21 mouse cellular contexts compared by ENCODE assay signal in the genomic region with DNA sequence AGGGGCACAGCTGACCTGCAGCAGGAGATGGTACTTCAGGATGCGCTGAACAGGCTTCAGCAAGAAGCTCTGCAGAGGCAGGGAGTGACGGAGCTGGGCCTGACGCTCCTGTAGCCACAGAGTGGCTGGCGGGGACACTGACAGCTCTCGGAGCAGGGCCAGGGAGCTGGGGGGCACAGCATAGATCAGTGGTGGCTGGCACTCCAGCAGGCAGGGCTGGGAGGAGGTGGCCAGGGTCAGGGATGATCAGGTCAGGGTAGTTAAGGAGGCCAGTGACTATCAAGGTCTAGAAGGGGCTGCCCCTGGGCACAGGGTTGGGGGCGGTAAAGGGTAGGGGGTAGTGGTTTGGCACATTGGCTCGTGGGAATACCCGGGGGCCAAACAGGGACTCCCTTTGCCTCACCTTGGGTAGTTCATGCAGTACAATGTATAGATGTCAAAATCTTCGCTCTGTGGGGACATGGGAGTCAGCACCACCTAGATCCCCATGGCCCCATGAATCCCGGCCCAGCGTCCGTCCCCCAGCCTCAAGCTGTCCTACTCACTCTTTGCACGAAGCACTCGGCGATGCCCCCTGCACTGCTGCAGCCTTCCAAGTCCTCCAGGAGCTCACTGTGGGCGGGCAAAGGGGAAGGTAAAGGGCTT. TPM values are rescaled to one million over a fixed set of nuclear protein-coding genes. Genes with fewer than 3 reads are reported as not detected.
DNase-seq lines count a peak whose midpoint lies in the region; ATAC-seq and TF ChIP-seq lines count a peak whose summit lies in the region.
"Had no signal": no experiment of that assay in that cellular context is flagged by ENCODE, and none has a peak within 500 bp of the region (broad histone marks: within the 10 kb centered on the region; RNA-seq: fewer than 3 reads in every experiment).

No protein-coding gene starts in this region.

- DNase-seq in gastrocnemius, adult 2 months = no peak
- no peak for DNase-seq in gastrocnemius, postnatal 10 days
- no peak for DNase-seq in heart, postnatal 0 days (ENCODE audit: low spot score)
- DNase-seq in heart, adult 9 months (ENCODE audit: low spot score in 2 of 2) = no peak
- DNase-seq in midbrain, postnatal 0 days (ENCODE audit: low spot score) = no peak
- DNase-seq in frontal cortex, adult 2 months (ENCODE audit: extremely low spot score in 1 of 2, low spot score in 1 of 2) = no peak
- DNase-seq: adrenal gland, adult 2 months; cerebellum, adult 11 months; cerebellum, adult 9-11 months; gastrocnemius, postnatal 25 days; kidney, adult 18-20 months; kidney, postnatal 10 days; liver, postnatal 0 days; lung, postnatal 14 days had no signal

- H3K36me3 ChIP-seq in heart, postnatal 0 days (replicated peaks; ENCODE audit: control insufficient read depth, insufficient read depth, low read length) = peaks cover 63% of the 10 kb centered on the region
- H3K36me3 ChIP-seq in midbrain, embryonic 12.5 days = peaks cover 65% of the 10 kb centered on the region
- 0 out of 2 replicates have a peak, but pooled peaks cover 11% of the 10 kb centered on the region for H3K36me3 ChIP-seq in midbrain, postnatal 0 days (ENCODE audit: insufficient read depth, low read length)

- no peak overlapping the region for H3K4me2 ChIP-seq in heart, postnatal 0 days (ENCODE audit: low read depth, low read length)
- H3K4me2 ChIP-seq in midbrain, embryonic 12.5 days (replicated peaks) = no peak overlapping the region
- no peak overlapping the region for H3K4me2 ChIP-seq in midbrain, postnatal 0 days (ENCODE audit: low read depth, low read length, poor library complexity, severe bottlenecking)
- H3K4me2 ChIP-seq: forebrain, embryonic 12.5 days; liver, embryonic 11.5 days; midbrain, embryonic 13.5 days had no signal

- no peaks in the 10 kb centered on the region for H3K9me3 ChIP-seq in heart, postnatal 0 days (replicated peaks; ENCODE audit: control insufficient read depth, low read length)
- H3K9me3 ChIP-seq in midbrain, embryonic 12.5 days = no peaks in the 10 kb centered on the region
- no peaks in the 10 kb centered on the region for H3K9me3 ChIP-seq in midbrain, postnatal 0 days (ENCODE audit: low read length)
- H3K9me3 ChIP-seq: forebrain, embryonic 12.5 days; midbrain, embryonic 13.5 days had no signal

- no peak overlapping the region for H3K4me3 ChIP-seq in gastrocnemius, adult 2 months
- no peak overlapping the region for H3K4me3 ChIP-seq in heart, postnatal 0 days (ENCODE audit: low read depth, low read length)
- H3K4me3 ChIP-seq in midbrain, embryonic 12.5 days = no peak overlapping the region
- H3K4me3 ChIP-seq in midbrain, postnatal 0 days (ENCODE audit: low read depth, low read length) = no peak overlapping the region
- H3K4me3 ChIP-seq: forebrain, embryonic 12.5 days; left cerebral cortex, adult 2 months; midbrain, embryonic 13.5 days had no signal

- peaks cover 12% of the 10 kb centered on the region; the same call in 1 of the 2 replicates for H3K4me1 ChIP-seq in heart, postnatal 0 days (ENCODE audit: control insufficient read depth, insufficient read depth)
- peaks cover 25% of the 10 kb centered on the region for H3K4me1 ChIP-seq in midbrain, embryonic 12.5 days
- H3K4me1 ChIP-seq in midbrain, postnatal 0 days (ENCODE audit: insufficient read depth, low read length) = peaks cover 10% of the 10 kb centered on the region; the same call in 1 of the 2 replicates

- TF ChIP-seq EP300 in heart, postnatal 0 days (IDR thresholded peaks at IDR 0.05; ENCODE audit: low read depth) = no peak

- ATAC-seq in heart, postnatal 0 days (ENCODE audit: insufficient read depth, low read depth) = no peak
- ATAC-seq in midbrain, embryonic 12.5 days (ENCODE audit: low FRiP score, low read depth) = no peak
- no peak for ATAC-seq in midbrain, postnatal 0 days (ENCODE audit: low FRiP score)
- ATAC-seq: inflammation-experienced regulatory T-cells, adult 6 months; liver, postnatal 0 days; midbrain, embryonic 13.5 days; Patski had no signal

- TF ChIP-seq CTCF in gastrocnemius, adult 2 months (IDR thresholded peaks at IDR 0.05) = no peak
- no peak for TF ChIP-seq CTCF in heart, postnatal 0 days (IDR thresholded peaks at IDR 0.05; ENCODE audit: low read depth)
- no peak for TF ChIP-seq CTCF in midbrain, postnatal 0 days (IDR thresholded peaks at IDR 0.05)

- H3K27ac ChIP-seq in gastrocnemius, adult 2 months = peak overlapping the region; percentile 5; the same call in 1 of the 2 replicates
- H3K27ac ChIP-seq in heart, postnatal 0 days (ENCODE audit: low read depth) = no peak overlapping the region
- H3K27ac ChIP-seq in midbrain, embryonic 12.5 days (replicated peaks) = no peak overlapping the region
- no peak overlapping the region for H3K27ac ChIP-seq in midbrain, postnatal 0 days (ENCODE audit: low read depth, low read length)
- H3K27ac ChIP-seq: forebrain, embryonic 12.5 days; left cerebral cortex, adult 2 months; midbrain, embryonic 13.5 days had no signal

- WGBS in heart, postnatal 0 days = 90% methylated on average over 16 of the region's 16 CpGs
- 92% methylated on average over 16 of the region's 16 CpGs for WGBS in midbrain, embryonic 12.5 days
- 90% methylated on average over 16 of the region's 16 CpGs for WGBS in midbrain, postnatal 0 days

- H3K9ac ChIP-seq in heart, postnatal 0 days (replicated peaks; ENCODE audit: low read depth, low read length) = 0 out of 2 replicates have a peak overlapping the region, but pooled peaks have one; percentile 8
- peak overlapping the region; percentile 16; the same call in 1 of the 2 replicates for H3K9ac ChIP-seq in midbrain, embryonic 12.5 days (replicated peaks)
- H3K9ac ChIP-seq in midbrain, postnatal 0 days (replicated peaks; ENCODE audit: low read length, poor library complexity, severe bottlenecking) = no peak overlapping the region
- H3K9ac ChIP-seq: forebrain, embryonic 12.5 days; liver, postnatal 0 days had no signal

- H3K27me3 ChIP-seq in heart, postnatal 0 days (ENCODE audit: control insufficient read depth, insufficient read depth, low read length) = no peaks in the 10 kb centered on the region
- H3K27me3 ChIP-seq in midbrain, embryonic 12.5 days = no peaks in the 10 kb centered on the region
- no peaks in the 10 kb centered on the region for H3K27me3 ChIP-seq in midbrain, postnatal 0 days (ENCODE audit: insufficient read depth, low read length)
- H3K27me3 ChIP-seq: forebrain, embryonic 12.5 days; midbrain, embryonic 13.5 days; Patski had no signal

- intact Hi-C loops in gastrocnemius, adult 2 months (cut with DNase I) = no loop called here

RNA-seq across cellular contexts. Expression of a gene that starts 4.0 kb away (rescaled TPM):
- total RNA-seq in gastrocnemius, adult 2 months (2021) = 1 to 10 TPM; 4.0 to 7.5 TPM
- total RNA-seq in gastrocnemius, postnatal 10 days (2021) = 10 to 100 TPM; 18.7 to 30.0 TPM
- total RNA-seq in heart, postnatal 0 days (2014; rRNA removed; ENCODE audit: low replicate concordance) = 23.5 and 41.7 TPM in 2 replicates
- 11.8 and 13.7 TPM in 2 replicates for polyA plus RNA-seq in heart, postnatal 0 days (2015; fragmentation: Nextera tagmentation; extraction: Ambion mirVana)
- 71.6 and 78.6 TPM in 2 replicates for polyA plus RNA-seq in midbrain, embryonic 12.5 days (2016; fragmentation: Nextera tagmentation; extraction: Ambion mirVana)
- total RNA-seq in midbrain, postnatal 0 days (2014; rRNA removed) = 15.3 and 19.4 TPM in 2 replicates
- 7.9 and 8.0 TPM in 2 replicates for polyA plus RNA-seq in midbrain, postnatal 0 days (2015; fragmentation: Nextera tagmentation; extraction: Ambion mirVana)
- polyA plus RNA-seq in frontal cortex, adult 2 months (2012; rRNA removed) = 4.3 and 6.3 TPM in 2 replicates

RNA-seq across cellular contexts. Expression of a gene that starts 11.7 kb away (rescaled TPM):
- total RNA-seq in gastrocnemius, adult 2 months (2021) = 10 to 100 TPM; 10.0 to 36.7 TPM
- 10 to 100 TPM in 1 of 2 experiments, 1 to 10 TPM in 1; 8.1 to 10.5 TPM for total RNA-seq in gastrocnemius, postnatal 10 days (2021)
- 10.8 and 19.2 TPM in 2 replicates for total RNA-seq in heart, postnatal 0 days (2014; rRNA removed; ENCODE audit: low replicate concordance)
- polyA plus RNA-seq in heart, postnatal 0 days (2015; fragmentation: Nextera tagmentation; extraction: Ambion mirVana) = 12.5 and 13.6 TPM in 2 replicates
- polyA plus RNA-seq in midbrain, embryonic 12.5 days (2016; fragmentation: Nextera tagmentation; extraction: Ambion mirVana) = 4.9 and 5.4 TPM in 2 replicates
- total RNA-seq in midbrain, postnatal 0 days (2014; rRNA removed) = 3.0 and 4.1 TPM in 2 replicates
- polyA plus RNA-seq in midbrain, postnatal 0 days (2015; fragmentation: Nextera tagmentation; extraction: Ambion mirVana) = 2.9 and 3.4 TPM in 2 replicates
- polyA plus RNA-seq in frontal cortex, adult 2 months (2012; rRNA removed) = 3.1 and 3.9 TPM in 2 replicates

RNA-seq across cellular contexts. Expression of a gene that starts 17.9 kb away (rescaled TPM):
- total RNA-seq in gastrocnemius, adult 2 months (2021) = 100 to 1,000 TPM; 373 to 449 TPM
- 100 to 1,000 TPM; 757 to 807 TPM for total RNA-seq in gastrocnemius, postnatal 10 days (2021)
- total RNA-seq in heart, postnatal 0 days (2014; rRNA removed; ENCODE audit: low replicate concordance) = 145 and 161 TPM in 2 replicates
- polyA plus RNA-seq in heart, postnatal 0 days (2015; fragmentation: Nextera tagmentation; extraction: Ambion mirVana) = 481 and 513 TPM in 2 replicates
- 544 and 582 TPM in 2 replicates for polyA plus RNA-seq in midbrain, embryonic 12.5 days (2016; fragmentation: Nextera tagmentation; extraction: Ambion mirVana)
- total RNA-seq in midbrain, postnatal 0 days (2014; rRNA removed) = 158 and 163 TPM in 2 replicates
- 536 and 539 TPM in 2 replicates for polyA plus RNA-seq in midbrain, postnatal 0 days (2015; fragmentation: Nextera tagmentation; extraction: Ambion mirVana)
- 618 and 661 TPM in 2 replicates for polyA plus RNA-seq in frontal cortex, adult 2 months (2012; rRNA removed)

RNA-seq across cellular contexts. Expression of a gene that starts 24.1 kb away (rescaled TPM):
- 10 to 100 TPM; 22.1 to 28.3 TPM for total RNA-seq in gastrocnemius, adult 2 months (2021)
- 10 to 100 TPM; 22.6 to 23.0 TPM for total RNA-seq in gastrocnemius, postnatal 10 days (2021)
- 42.1 and 51.4 TPM in 2 replicates for total RNA-seq in heart, postnatal 0 days (2014; rRNA removed; ENCODE audit: low replicate concordance)
- 44.1 and 45.8 TPM in 2 replicates for polyA plus RNA-seq in heart, postnatal 0 days (2015; fragmentation: Nextera tagmentation; extraction: Ambion mirVana)
- 45.3 and 46.9 TPM in 2 replicates for polyA plus RNA-seq in midbrain, embryonic 12.5 days (2016; fragmentation: Nextera tagmentation; extraction: Ambion mirVana)
- total RNA-seq in midbrain, postnatal 0 days (2014; rRNA removed) = 30.7 and 37.9 TPM in 2 replicates
- polyA plus RNA-seq in midbrain, postnatal 0 days (2015; fragmentation: Nextera tagmentation; extraction: Ambion mirVana) = 41.6 and 43.2 TPM in 2 replicates
- 32.8 and 39.2 TPM in 2 replicates for polyA plus RNA-seq in frontal cortex, adult 2 months (2012; rRNA removed)

RNA-seq across cellular contexts. Expression of a gene that starts 24.4 kb away (rescaled TPM):
- 10 to 100 TPM; 31.0 to 35.0 TPM for total RNA-seq in gastrocnemius, adult 2 months (2021)
- 10 to 100 TPM; 36.5 to 46.2 TPM for total RNA-seq in gastrocnemius, postnatal 10 days (2021)
- 29.8 and 66.1 TPM in 2 replicates for total RNA-seq in heart, postnatal 0 days (2014; rRNA removed; ENCODE audit: low replicate concordance)
- 54.2 and 56.5 TPM in 2 replicates for polyA plus RNA-seq in heart, postnatal 0 days (2015; fragmentation: Nextera tagmentation; extraction: Ambion mirVana)
- polyA plus RNA-seq in midbrain, embryonic 12.5 days (2016; fragmentation: Nextera tagmentation; extraction: Ambion mirVana) = 83.2 and 86.0 TPM in 2 replicates
- total RNA-seq in midbrain, postnatal 0 days (2014; rRNA removed) = 80.3 and 84.2 TPM in 2 replicates
- 89.3 and 90.0 TPM in 2 replicates for polyA plus RNA-seq in midbrain, postnatal 0 days (2015; fragmentation: Nextera tagmentation; extraction: Ambion mirVana)
- polyA plus RNA-seq in frontal cortex, adult 2 months (2012; rRNA removed) = 149 and 182 TPM in 2 replicates
